Mouse (Mus musculus): ENCODE measurements around the gene Stac3.

- TF ChIP-seq CTCF (IDR thresholded peaks at IDR 0.05; ENCODE audit: low read depth) (no peak), EP300 (IDR thresholded peaks at IDR 0.05; ENCODE audit: low read depth) (no peak)
These were observed 20.6 kb downstream of the Stac3 start, which contains the start of gene Shmt2 for GRCm38 (mm10) chr10:127522088-127522581.
